Mouse (Mus musculus) stomach, embryonic 16.5 days (tissue): ENCODE data around the gene Mre11a. TPM values are rescaled to one million over a fixed set of nuclear protein-coding genes. Genes with fewer than 3 reads are reported as not detected.
"Not testable (repeated sequence)": the region's sequence is repeated elsewhere in the genome, so short reads cannot be mapped to it uniquely, and the experiment has no call there.

Experiments
- ATAC-seq: fragments of 200-750 bp; cut with Nextera tagmentation; 2 replicates; pipeline ENCODE4 v1.8.0; 2017; ENCODE audit warnings: moderate number of reproducible peaks, moderate TSS enrichment; ENCODE audit not compliant: insufficient read depth, low FRiP score
- H3K27ac ChIP-seq: fragments of 300-500 bp; sonication (generic); 2 replicates; pipeline ENCODE4 v1.5.1; 2014; ENCODE audit warnings: low read length
- H3K27me3 ChIP-seq: fragments of 300-500 bp; sonication (generic); 2 replicates; pipeline ENCODE4 v1.6.1; 2014; ENCODE audit warnings: low read length, control low read depth, mixed read lengths; ENCODE audit not compliant: control insufficient read depth, insufficient read depth
- H3K36me3 ChIP-seq: fragments of 300-500 bp; sonication (generic); 2 replicates; pipeline ENCODE4 v1.6.1; 2014; ENCODE audit warnings: low read length; ENCODE audit not compliant: control insufficient read depth, insufficient read depth
- H3K4me1 ChIP-seq: fragments of 300-500 bp; sonication (generic); 2 replicates; pipeline ENCODE4 v1.6.1; 2014; ENCODE audit warnings: low read length, control low read depth, mixed read lengths; ENCODE audit not compliant: control insufficient read depth, insufficient read depth
- H3K4me2 ChIP-seq: fragments of 300-500 bp; sonication (generic); 2 replicates; pipeline ENCODE4 v1.6.1; 2014; ENCODE audit warnings: low read depth, low read length, mixed read lengths
- H3K4me3 ChIP-seq: fragments of 300-500 bp; sonication (generic); replicated peaks from 2 replicates; pipeline ENCODE4 v1.5.1; 2014; ENCODE audit warnings: mild to moderate bottlenecking, low read length
- H3K9ac ChIP-seq: fragments of 300-500 bp; sonication (generic); 2 replicates; pipeline ENCODE4 v1.6.1; 2014; ENCODE audit warnings: low read length
- H3K9me3 ChIP-seq: fragments of 300-500 bp; sonication (generic); replicated peaks from 2 replicates; pipeline ENCODE4 v1.6.1; 2016; ENCODE audit warnings: low read length, control low read depth; ENCODE audit not compliant: control insufficient read depth
- WGBS: fragments of 180-500 bp; shearing (Covaris S2); extraction: QIAGEN DNeasy Blood & Tissue Kit; methylation state at CpG from one replicate; pipeline ENCODE4 v1.1.7; 2014; 5-methylcytosine and 5-hydroxymethylcytosine counted together
- polyA plus RNA-seq: library from polyadenylated mRNA; unstranded; fragments of >200 nt; fragmentation: Nextera tagmentation; extraction: Ambion mirVana; gene quantifications from 2 replicates; pipeline ENCODE4 v1.2.1, GENCODE M21; 2015

The Mre11a gene
- polyA plus RNA-seq, 1 experiment from 2014 or later, result 22.5 TPM

DNA sequence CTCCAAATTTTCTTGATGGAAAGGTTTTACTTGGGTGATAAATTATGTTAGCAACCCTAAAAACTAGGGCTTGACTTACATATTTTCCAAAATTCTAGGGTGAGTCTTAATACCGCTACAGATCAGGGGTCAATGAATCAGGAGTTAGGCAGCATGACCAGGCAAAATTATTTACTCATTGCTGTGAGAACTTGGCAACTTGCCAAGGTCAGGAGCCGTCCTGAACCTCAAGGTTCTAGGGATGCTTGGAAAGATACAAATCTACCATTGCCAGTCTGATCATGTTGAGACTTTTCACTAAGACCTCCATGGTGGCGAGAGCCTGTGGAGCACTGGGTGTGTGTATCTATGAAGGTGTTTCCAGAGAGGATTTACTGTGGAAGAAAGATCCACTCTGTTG lies 87.1 kb downstream of the Mre11a start:
- H3K36me3 ChIP-seq, result no peaks in the 10 kb centered on the region
- H3K9me3 ChIP-seq, result no peaks in the 10 kb centered on the region
- no peak overlapping the region for H3K4me3 ChIP-seq
- no peak overlapping the region for H3K4me2 ChIP-seq
- H3K9ac ChIP-seq, result no peak overlapping the region
- no peak for ATAC-seq
- H3K4me1 ChIP-seq, result no peaks in the 10 kb centered on the region
- no peak overlapping the region for H3K27ac ChIP-seq
- H3K27me3 ChIP-seq, result no peaks in the 10 kb centered on the region
- 57% methylated on average over 3 of the region's 3 CpGs for WGBS

DNA sequence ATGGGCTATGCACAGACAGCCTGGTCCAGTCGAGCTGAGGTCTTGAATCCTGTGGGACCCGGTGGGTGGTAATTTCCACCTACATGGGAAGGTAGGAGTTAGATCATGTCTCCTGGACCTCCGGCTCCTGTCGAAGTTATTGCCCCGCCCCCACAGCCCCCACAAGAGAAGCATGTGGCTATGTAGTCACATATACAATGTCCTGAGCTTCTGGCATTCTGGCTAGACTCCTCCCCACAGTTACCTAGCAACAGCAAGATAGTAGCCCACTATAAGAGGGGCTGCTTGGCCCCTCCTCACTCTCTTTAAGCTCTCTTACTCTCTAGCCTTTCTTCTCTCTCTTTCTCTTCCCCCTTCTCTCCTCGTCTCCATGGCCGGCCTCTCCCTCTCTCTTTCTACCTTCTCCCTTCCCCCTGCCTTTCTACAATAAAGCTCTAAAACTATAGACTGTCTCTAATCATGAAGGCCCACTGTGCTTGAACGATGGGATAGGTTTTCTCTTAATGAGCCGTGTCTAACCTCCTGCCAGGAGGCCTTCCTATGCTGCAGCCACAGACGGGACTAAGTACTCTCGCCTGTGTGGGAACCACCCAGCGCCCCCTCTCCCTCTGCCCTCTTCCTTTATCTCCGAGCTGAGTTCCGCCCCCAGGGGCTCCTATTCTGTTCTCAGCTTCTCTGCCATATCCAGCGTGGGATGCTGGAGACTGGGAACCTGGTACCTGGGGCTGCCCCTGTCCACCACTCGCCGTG lies 87.9 kb downstream of the Mre11a start:
- Histone ChIP-seq H3K4me3 (no peak overlapping the region), H3K4me2 (no peak overlapping the region), H3K36me3 (no peaks in the 10 kb centered on the region), H3K27me3 (no peaks in the 10 kb centered on the region), H3K4me1 (no peaks in the 10 kb centered on the region), H3K9ac (no peak overlapping the region), H3K27ac (no peak overlapping the region), H3K9me3 (no peaks in the 10 kb centered on the region)
- no peak for ATAC-seq
- WGBS, result 56% methylated on average over 17 of the region's 17 CpGs

DNA sequence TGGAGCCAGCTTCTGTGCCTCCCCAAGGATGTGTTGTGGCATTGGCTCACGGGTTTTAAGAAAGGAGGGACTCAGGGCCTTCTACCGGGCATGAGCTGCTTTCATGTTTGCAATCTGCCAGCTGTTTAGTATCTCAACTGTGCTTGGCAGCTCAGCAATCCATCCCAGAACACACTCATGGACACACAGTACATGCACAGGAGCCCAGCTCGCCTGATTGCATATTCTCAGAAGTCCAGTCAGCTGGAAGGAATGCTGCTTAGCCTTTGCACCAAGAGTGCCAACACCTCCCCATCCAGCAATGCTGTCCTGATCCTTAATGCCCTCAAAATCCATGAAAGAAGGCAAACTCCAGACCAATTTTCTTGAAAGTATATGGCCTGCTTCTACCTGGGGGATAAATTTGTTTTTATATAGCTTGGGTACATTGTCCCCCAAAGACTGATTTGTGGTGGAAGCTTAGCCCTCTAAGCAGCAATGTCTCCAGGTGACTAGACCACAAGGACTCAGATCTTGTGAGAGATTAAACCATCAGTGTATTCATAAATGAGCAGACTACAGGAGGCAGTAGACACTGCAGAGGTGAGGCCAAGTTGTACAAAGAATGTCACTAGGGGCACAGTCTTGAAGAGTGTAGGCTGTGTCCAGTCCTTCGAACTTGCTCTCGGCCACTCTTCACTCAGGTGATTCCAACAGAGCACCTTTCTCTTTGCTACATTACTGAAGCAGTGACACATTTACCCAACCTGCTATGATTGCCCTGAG lies 91.5 kb downstream of the Mre11a start:
- Histone ChIP-seq H3K9me3 (no peaks in the 10 kb centered on the region), H3K36me3 (no peaks in the 10 kb centered on the region), H3K4me2 (no peak overlapping the region), H3K4me1 (no peaks in the 10 kb centered on the region), H3K27me3 (no peaks in the 10 kb centered on the region), H3K9ac (no peak overlapping the region), H3K27ac (no peak overlapping the region), H3K4me3 (no peak overlapping the region)
- WGBS, result 70% methylated on average over 5 of the region's 5 CpGs
- ATAC-seq, result no peak

- not testable (repeated sequence) for H3K4me3 ChIP-seq, H3K27ac ChIP-seq, ATAC-seq, H3K9me3 ChIP-seq, H3K4me1 ChIP-seq, H3K36me3 ChIP-seq, H3K4me2 ChIP-seq, H3K9ac ChIP-seq, H3K27me3 ChIP-seq
- WGBS, result 37% methylated on average over 8 of the region's 8 CpGs
These were observed 92.1 kb downstream of the Mre11a start for GRCm38 (mm10) chr9:14876566-14876965.

DNA sequence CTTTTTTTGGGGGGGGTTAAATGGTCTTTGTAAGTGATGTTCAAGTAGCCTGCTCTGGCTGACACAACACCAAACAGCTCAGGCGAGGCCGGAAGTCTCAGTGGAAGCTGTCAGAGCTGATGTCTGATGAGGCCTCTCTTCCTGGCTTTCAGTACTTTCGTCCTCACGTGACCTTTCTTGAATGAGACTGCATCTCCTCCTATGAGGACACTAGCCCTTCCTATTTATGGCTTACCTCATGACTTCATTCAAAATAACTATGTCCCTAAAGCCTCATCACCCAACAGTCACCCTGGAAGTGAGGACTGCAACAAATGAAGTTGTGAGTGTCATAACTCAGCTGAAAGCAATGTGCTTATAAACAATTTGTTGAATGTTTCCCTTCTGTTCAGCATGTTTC lies 100.2 kb downstream of the Mre11a start:
- Histone ChIP-seq H3K27ac (no peak overlapping the region), H3K4me2 (no peak overlapping the region), H3K4me3 (no peak overlapping the region), H3K9me3 (no peaks in the 10 kb centered on the region), H3K4me1 (no peaks in the 10 kb centered on the region), H3K9ac (no peak overlapping the region), H3K27me3 (no peaks in the 10 kb centered on the region), H3K36me3 (no peaks in the 10 kb centered on the region)
- no peak for ATAC-seq
- WGBS, result 65% methylated on average over 4 of the region's 4 CpGs

DNA sequence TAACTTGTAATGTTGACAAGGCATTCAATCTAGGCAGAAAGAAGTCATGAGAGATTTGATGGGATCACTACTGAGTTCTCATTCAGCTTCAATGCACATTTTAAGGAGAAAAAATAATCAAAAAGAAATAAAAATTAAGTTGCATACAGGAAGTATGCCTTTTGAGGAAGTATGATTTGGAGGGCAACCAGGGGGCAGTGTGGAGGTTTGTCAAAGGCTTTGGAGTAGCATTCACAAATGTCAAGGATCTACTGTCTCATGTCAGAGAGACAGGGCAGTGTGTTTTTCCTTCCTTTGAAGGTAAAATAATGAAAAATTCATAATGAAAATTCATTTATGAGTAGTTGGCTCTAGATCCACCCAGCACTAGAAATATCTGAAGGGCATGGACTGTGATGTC lies 100.7 kb downstream of the Mre11a start:
- no peak overlapping the region for H3K27ac ChIP-seq
- no peak for ATAC-seq
- no peak overlapping the region for H3K9ac ChIP-seq
- no peaks in the 10 kb centered on the region for H3K4me1 ChIP-seq
- H3K36me3 ChIP-seq, result no peaks in the 10 kb centered on the region
- no peak overlapping the region for H3K4me2 ChIP-seq
- H3K4me3 ChIP-seq, result no peak overlapping the region
- no peaks in the 10 kb centered on the region for H3K27me3 ChIP-seq
- no peaks in the 10 kb centered on the region for H3K9me3 ChIP-seq

- ATAC-seq, result no peak
- Histone ChIP-seq H3K4me3 (no peak overlapping the region), H3K4me1 (no peaks in the 10 kb centered on the region), H3K27ac (no peak overlapping the region), H3K36me3 (no peaks in the 10 kb centered on the region), H3K27me3 (no peaks in the 10 kb centered on the region), H3K9ac (no peak overlapping the region), H3K9me3 (no peaks in the 10 kb centered on the region), H3K4me2 (no peak overlapping the region)
- 73% methylated on average over 1 of the region's 1 CpGs for WGBS
These were observed 101.5 kb downstream of the Mre11a start for GRCm38 (mm10) chr9:14885954-14886353.

Other genes with a start within 250 kb of the Mre11a start
- 19.7 and 19.8 TPM in 2 replicates for gene Amotl1, start 139.6 kb upstream of the Mre11a start, polyA plus RNA-seq
- gene Piwil4, start 43.9 kb upstream of the Mre11a start, polyA plus RNA-seq, result 0.07 and 0.15 TPM in 2 replicates
- gene Fut4, start 32.3 kb upstream of the Mre11a start, polyA plus RNA-seq, result 6.7 and 6.9 TPM in 2 replicates
- gene 1700012B09Rik, start 13.6 kb upstream of the Mre11a start, polyA plus RNA-seq, result not detected in 2 replicates
- gene Ankrd49, start 202 bp downstream of the Mre11a start, polyA plus RNA-seq, result 40.5 and 41.0 TPM in 2 replicates
- gene Gpr83, start 75.6 kb downstream of the Mre11a start, polyA plus RNA-seq, result 0.36 and 0.65 TPM in 2 replicates
- gene Izumo1r, start 119.3 kb downstream of the Mre11a start, polyA plus RNA-seq, result not detected in 2 replicates